Mouse (Mus musculus): ENCODE measurements around the gene Defa34. TPM values are rescaled to one million over a fixed set of nuclear protein-coding genes. Genes with fewer than 3 reads are reported as not detected.
"Not testable (repeated sequence)": the region's sequence is repeated elsewhere in the genome, so short reads cannot be mapped to it uniquely, and the experiment has no call there.

The Defa34 gene
- not detected in 2 replicates for polyA plus RNA-seq (2012; rRNA removed)

DNA sequence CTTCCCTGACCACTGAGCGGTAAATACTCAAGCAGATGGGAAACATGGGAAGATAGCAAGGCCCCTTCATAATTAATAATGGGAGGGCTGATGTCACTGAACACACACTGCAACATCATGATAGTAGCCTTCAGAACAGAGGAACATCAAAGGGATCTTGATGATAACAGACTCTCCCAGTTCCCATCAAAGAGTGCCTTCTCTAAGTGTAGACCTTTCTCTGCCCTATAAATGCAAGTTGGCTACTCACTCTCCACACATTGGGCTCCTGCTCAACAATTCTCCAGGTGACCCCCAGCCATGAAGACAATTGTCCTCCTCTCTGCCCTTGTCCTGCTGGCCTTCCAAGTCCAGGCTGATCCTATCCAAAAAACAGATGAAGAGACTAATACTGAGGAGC lies at the start of gene Defa34:
TSS of gene Defa34 (plus strand) at position 301 of the 400 bp plus-strand sequence.
- not testable (repeated sequence) for H3K27me3 ChIP-seq (ENCODE audit: control insufficient read depth, insufficient read depth, low read length); H3K36me3 ChIP-seq (ENCODE audit: control insufficient read depth, insufficient read depth, low read length); H3K27ac ChIP-seq (ENCODE audit: control insufficient read depth, insufficient read depth, low read depth, low read length); H3K4me1 ChIP-seq (ENCODE audit: control insufficient read depth, insufficient read depth, low read length); H3K4me3 ChIP-seq (ENCODE audit: control insufficient read depth, low read depth, low read length)

DNA sequence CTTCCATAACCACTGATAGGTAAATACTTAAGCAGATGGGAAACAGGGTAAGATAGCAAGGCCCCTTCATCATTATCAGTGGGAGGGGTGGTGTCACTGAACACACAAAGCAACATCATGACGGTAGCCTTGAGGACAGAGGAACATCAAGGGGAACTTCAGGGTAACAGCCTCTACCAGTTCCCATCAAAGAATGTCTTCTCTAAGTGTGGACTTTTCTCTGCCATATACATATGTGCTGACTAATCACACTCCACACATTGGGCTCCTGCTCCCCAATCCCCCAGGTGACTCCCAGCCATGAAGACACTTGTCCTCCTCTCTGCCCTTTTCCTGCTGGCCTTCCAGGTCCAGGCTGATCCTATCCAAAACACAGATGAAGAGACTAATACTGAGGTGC lies 47.7 kb upstream of the Defa34 start, which contains the start of gene Defa26:
TSS of gene Defa26 (plus strand) at position 301 of the 400 bp plus-strand sequence.
- not testable (repeated sequence) for H3K4me1 ChIP-seq (ENCODE audit: control insufficient read depth, insufficient read depth, low read length); H3K4me3 ChIP-seq (ENCODE audit: control insufficient read depth, low read depth, low read length); H3K36me3 ChIP-seq (ENCODE audit: control insufficient read depth, insufficient read depth, low read length); H3K27ac ChIP-seq (ENCODE audit: control insufficient read depth, insufficient read depth, low read depth, low read length); H3K27me3 ChIP-seq (ENCODE audit: control insufficient read depth, insufficient read depth, low read length)

DNA sequence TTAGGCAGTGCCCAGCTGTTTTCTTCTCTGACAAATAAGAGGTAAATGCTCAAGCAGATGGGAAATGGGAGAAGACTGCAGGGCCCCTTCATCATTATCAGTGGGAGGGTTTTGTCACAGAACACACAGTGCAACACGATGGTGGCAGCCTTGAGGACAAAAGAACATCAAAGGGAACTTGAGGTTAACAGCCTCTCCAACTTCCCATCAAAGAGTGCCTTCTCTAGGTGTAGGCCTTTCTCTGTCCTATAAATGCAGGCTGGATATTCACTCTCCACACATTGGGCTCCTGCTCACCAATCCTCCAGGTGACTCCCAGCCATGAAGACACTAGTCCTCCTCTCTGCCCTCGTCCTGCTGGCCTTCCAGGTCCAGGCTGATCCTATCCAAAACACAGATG lies 10.1 kb upstream of the Defa34 start, which contains the start of gene Defa17:
TSS of gene Defa17 (plus strand) at position 301 of the 400 bp plus-strand sequence.
- not testable (repeated sequence) for H3K4me3 ChIP-seq (ENCODE audit: control insufficient read depth, low read depth, low read length); H3K27ac ChIP-seq (ENCODE audit: control insufficient read depth, insufficient read depth, low read depth, low read length); H3K27me3 ChIP-seq (ENCODE audit: control insufficient read depth, insufficient read depth, low read length); H3K4me1 ChIP-seq (ENCODE audit: control insufficient read depth, insufficient read depth, low read length); H3K36me3 ChIP-seq (ENCODE audit: control insufficient read depth, insufficient read depth, low read length)

DNA sequence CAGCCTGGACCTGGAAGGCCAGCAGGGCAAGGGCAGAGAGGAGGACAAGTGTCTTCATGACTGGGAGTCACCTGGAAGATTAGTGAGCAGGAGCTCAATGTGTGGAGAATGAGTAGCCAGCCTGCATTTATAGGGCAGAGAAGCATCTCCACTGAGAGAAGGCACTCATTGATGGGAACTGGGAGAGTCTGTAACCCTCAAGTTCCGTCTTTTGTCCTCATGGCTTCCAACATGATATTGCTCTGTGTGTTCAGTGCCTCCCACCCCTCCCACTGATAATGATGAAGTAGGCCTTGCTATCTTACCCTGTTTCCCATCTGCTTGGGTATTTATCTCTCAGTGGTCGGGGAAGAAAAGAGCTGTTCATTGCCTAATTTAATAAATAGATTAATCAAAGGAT lies 37.9 kb downstream of the Defa34 start, which contains the start of gene AY761184:
TSS of gene AY761184 (minus strand) at position 101 of the 400 bp plus-strand sequence.
- H3K27ac ChIP-seq (ENCODE audit: control insufficient read depth, insufficient read depth, low read depth, low read length); H3K4me1 ChIP-seq (ENCODE audit: control insufficient read depth, insufficient read depth, low read length); H3K36me3 ChIP-seq (ENCODE audit: control insufficient read depth, insufficient read depth, low read length); H3K27me3 ChIP-seq (ENCODE audit: control insufficient read depth, insufficient read depth, low read length); H3K4me3 ChIP-seq (ENCODE audit: control insufficient read depth, low read depth, low read length): not testable (repeated sequence)

Other genes starting within 250 kb of the Defa34 start
- gene Defa36, start 238.4 kb upstream of the Defa34 start, polyA plus RNA-seq (2012; rRNA removed), result not detected in 2 replicates
- not detected in 2 replicates for gene Gm7849, start 209.2 kb upstream of the Defa34 start, polyA plus RNA-seq (2012; rRNA removed)
- gene Defa20, start 156.5 kb upstream of the Defa34 start, polyA plus RNA-seq (2012; rRNA removed), result not detected in 2 replicates
- gene Defa32, start 136.8 kb upstream of the Defa34 start, polyA plus RNA-seq (2012; rRNA removed), result not detected in 2 replicates
- not detected in 2 replicates for gene Defa37, start 100.4 kb upstream of the Defa34 start, polyA plus RNA-seq (2012; rRNA removed)
- gene Defa28, start 82.8 kb upstream of the Defa34 start, polyA plus RNA-seq (2012; rRNA removed), result not detected in 2 replicates
- not detected in 2 replicates for gene Gm7861, start 71.3 kb upstream of the Defa34 start, polyA plus RNA-seq (2012; rRNA removed)
- gene Defa26, start 47.6 kb upstream of the Defa34 start, polyA plus RNA-seq (2012; rRNA removed), result not detected in 2 replicates
- not detected in 2 replicates for gene Defa17, start 10.0 kb upstream of the Defa34 start, polyA plus RNA-seq (2012; rRNA removed)
- gene AY761184, start 37.8 kb downstream of the Defa34 start, polyA plus RNA-seq (2012; rRNA removed), result not detected in 2 replicates
- gene Defa24, start 68.7 kb downstream of the Defa34 start, polyA plus RNA-seq (2012; rRNA removed), result not detected in 2 replicates
- not detected in 2 replicates for gene Defb50, start 157.7 kb downstream of the Defa34 start, polyA plus RNA-seq (2012; rRNA removed)
- 37.7 TPM in 1 of 2 replicates, not detected in the other for gene Defb2, start 174.1 kb downstream of the Defa34 start, polyA plus RNA-seq (2012; rRNA removed)
- 1.4 TPM in 1 of 2 replicates, not detected in the other for gene Defb10, start 193.1 kb downstream of the Defa34 start, polyA plus RNA-seq (2012; rRNA removed)
- 5.1 TPM in 1 of 2 replicates, not detected in the other for gene Defb9, start 219.6 kb downstream of the Defa34 start, polyA plus RNA-seq (2012; rRNA removed)
- 67.6 TPM in 1 of 2 replicates, not detected in the other for gene Defb11, start 240.6 kb downstream of the Defa34 start, polyA plus RNA-seq (2012; rRNA removed)

Data from testis, adult 2 months (tissue).